Mouse (Mus musculus): Measurements from ENCODE around the gene Slc5a4a. TPM values are rescaled to one million over a fixed set of nuclear protein-coding genes. Genes with fewer than 3 reads are reported as not detected.
A peak's percentile ranks its signal among the peaks of the same experiment; 100 is the strongest.

The Slc5a4a gene
- polyA plus RNA-seq, 1 experiment from 2014 or later = not detected

DNA sequence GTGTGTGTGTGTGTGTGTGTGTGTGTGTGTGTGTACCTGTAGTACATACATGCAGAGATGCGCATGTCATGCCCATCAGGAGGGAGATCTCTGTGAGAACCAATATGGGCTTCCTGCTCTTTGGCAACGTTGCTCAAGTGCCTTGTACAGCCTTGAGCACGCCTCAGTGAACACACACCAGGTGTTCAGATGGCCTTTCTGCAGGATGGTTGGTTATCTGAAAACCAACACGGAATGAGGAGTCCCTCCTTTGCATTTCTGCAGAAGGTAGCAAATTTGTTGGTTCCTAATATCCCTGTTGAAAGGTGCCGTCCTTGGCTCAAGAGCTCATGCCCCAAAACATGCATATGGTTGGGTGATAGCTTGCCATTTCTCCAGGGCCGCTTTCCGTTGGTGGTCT lies 8.7 kb downstream of the Slc5a4a start:
- ATAC-seq (ENCODE audit: insufficient number of reproducible peaks, insufficient read depth, low FRiP score, low read depth) = no peak
- Histone ChIP-seq H3K4me2 (replicated peaks; ENCODE audit: low read depth, low read length) (no peak overlapping the region), H3K27me3 (ENCODE audit: control insufficient read depth, insufficient read depth, low read length) (no peaks in the 10 kb centered on the region), H3K9ac (replicated peaks; ENCODE audit: low read depth, low read length) (no peak overlapping the region), H3K27ac (ENCODE audit: low read length) (no peak overlapping the region), H3K4me3 (ENCODE audit: low read depth, low read length) (no peak overlapping the region), H3K4me1 (ENCODE audit: control insufficient read depth, insufficient read depth, low read length) (no peaks in the 10 kb centered on the region), H3K36me3 (ENCODE audit: control insufficient read depth, insufficient read depth, low read length) (no peaks in the 10 kb centered on the region), H3K9me3 (ENCODE audit: control insufficient read depth, low read depth, low read length) (no peaks in the 10 kb centered on the region)
- WGBS = 89% methylated on average over 7 of the region's 7 CpGs

DNA sequence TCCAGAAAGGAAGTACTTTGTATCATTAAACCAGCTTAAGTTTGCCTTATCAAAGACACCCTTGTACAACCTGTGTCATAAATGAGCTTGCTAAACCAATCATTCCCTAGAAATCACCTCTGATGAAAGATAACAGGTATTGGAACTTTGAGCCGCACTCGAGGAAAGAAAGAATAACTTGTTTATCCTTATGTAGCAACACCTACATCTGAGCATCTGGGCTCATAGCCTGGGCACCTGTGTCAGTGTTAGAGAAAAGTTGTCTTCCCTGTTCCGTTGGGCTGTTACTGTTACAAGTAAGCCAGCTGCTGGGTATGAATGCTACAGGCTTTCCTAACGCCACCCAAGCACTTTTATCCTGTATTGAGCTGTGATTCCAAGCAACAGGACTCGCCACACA lies 10.3 kb downstream of the Slc5a4a start:
- no peaks in the 10 kb centered on the region for H3K4me1 ChIP-seq (ENCODE audit: control insufficient read depth, insufficient read depth, low read length)
- ATAC-seq (ENCODE audit: insufficient number of reproducible peaks, insufficient read depth, low FRiP score, low read depth) = no peak
- WGBS = 79% methylated on average over 5 of the region's 5 CpGs
- H3K27me3 ChIP-seq (ENCODE audit: control insufficient read depth, insufficient read depth, low read length) = no peaks in the 10 kb centered on the region
- H3K9me3 ChIP-seq (ENCODE audit: control insufficient read depth, low read depth, low read length) = no peaks in the 10 kb centered on the region
- no peak overlapping the region for H3K9ac ChIP-seq (replicated peaks; ENCODE audit: low read depth, low read length)
- no peak overlapping the region for H3K27ac ChIP-seq (ENCODE audit: low read length)
- H3K36me3 ChIP-seq (ENCODE audit: control insufficient read depth, insufficient read depth, low read length) = no peaks in the 10 kb centered on the region
- no peak overlapping the region for H3K4me2 ChIP-seq (replicated peaks; ENCODE audit: low read depth, low read length)
- H3K4me3 ChIP-seq (ENCODE audit: low read depth, low read length) = no peak overlapping the region

DNA sequence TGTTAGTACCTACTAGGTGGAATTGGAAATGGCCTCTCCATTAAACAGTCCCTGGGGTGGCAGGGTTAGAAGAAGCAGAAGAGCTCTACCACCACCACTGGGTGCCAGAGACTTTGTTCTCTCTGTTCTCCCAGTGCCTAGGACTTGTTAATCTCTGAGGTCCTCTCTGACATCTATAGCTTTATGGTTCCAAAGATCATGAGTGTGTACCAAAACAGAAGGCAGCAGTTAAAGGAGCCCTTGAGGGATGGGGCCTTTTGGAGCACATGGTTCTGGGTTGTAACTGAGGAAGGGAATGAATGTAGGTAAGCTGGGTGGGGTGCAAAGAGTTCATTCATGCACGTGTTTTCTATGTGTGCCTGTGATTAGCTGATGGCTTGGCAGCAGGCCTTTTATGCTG lies 10.8 kb downstream of the Slc5a4a start:
- Histone ChIP-seq H3K9me3 (ENCODE audit: control insufficient read depth, low read depth, low read length) (no peaks in the 10 kb centered on the region), H3K36me3 (ENCODE audit: control insufficient read depth, insufficient read depth, low read length) (no peaks in the 10 kb centered on the region), H3K4me2 (replicated peaks; ENCODE audit: low read depth, low read length) (no peak overlapping the region), H3K4me1 (ENCODE audit: control insufficient read depth, insufficient read depth, low read length) (no peaks in the 10 kb centered on the region), H3K9ac (replicated peaks; ENCODE audit: low read depth, low read length) (no peak overlapping the region), H3K27me3 (ENCODE audit: control insufficient read depth, insufficient read depth, low read length) (no peaks in the 10 kb centered on the region), H3K4me3 (ENCODE audit: low read depth, low read length) (no peak overlapping the region), H3K27ac (ENCODE audit: low read length) (no peak overlapping the region)
- ATAC-seq (ENCODE audit: insufficient number of reproducible peaks, insufficient read depth, low FRiP score, low read depth) = no peak
- 25% methylated on average over 1 of the region's 1 CpGs for WGBS

DNA sequence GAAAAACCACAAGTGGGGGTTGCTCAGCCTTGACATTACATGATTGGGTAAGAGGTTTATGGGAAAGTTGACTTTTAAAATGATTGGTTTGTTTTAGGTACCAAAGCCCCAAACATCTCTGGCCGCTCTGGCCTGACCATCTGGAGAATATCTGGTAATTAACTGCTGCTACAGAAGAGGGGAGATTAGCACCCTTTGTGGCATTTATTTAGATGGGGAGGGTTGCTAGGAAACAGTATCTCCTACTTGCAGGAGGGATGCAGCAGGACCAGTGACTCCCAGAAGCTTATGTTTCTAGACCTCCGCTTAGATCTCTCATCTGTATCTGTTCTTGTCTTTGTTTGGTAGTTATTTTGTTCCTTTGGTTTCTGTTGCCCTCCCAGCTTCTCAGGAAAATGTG lies 27.6 kb downstream of the Slc5a4a start:
- H3K36me3 ChIP-seq (ENCODE audit: control insufficient read depth, insufficient read depth, low read length) = no peaks in the 10 kb centered on the region
- no peak overlapping the region for H3K9ac ChIP-seq (replicated peaks; ENCODE audit: low read depth, low read length)
- H3K27me3 ChIP-seq (ENCODE audit: control insufficient read depth, insufficient read depth, low read length) = no peaks in the 10 kb centered on the region
- no peak overlapping the region for H3K27ac ChIP-seq (ENCODE audit: low read length)
- no peak overlapping the region for H3K4me3 ChIP-seq (ENCODE audit: low read depth, low read length)
- 48% methylated on average over 2 of the region's 2 CpGs for WGBS
- ATAC-seq (ENCODE audit: insufficient number of reproducible peaks, insufficient read depth, low FRiP score, low read depth) = no peak
- H3K9me3 ChIP-seq (ENCODE audit: control insufficient read depth, low read depth, low read length) = no peaks in the 10 kb centered on the region
- H3K4me1 ChIP-seq (ENCODE audit: control insufficient read depth, insufficient read depth, low read length) = no peaks in the 10 kb centered on the region
- no peak overlapping the region for H3K4me2 ChIP-seq (replicated peaks; ENCODE audit: low read depth, low read length)

DNA sequence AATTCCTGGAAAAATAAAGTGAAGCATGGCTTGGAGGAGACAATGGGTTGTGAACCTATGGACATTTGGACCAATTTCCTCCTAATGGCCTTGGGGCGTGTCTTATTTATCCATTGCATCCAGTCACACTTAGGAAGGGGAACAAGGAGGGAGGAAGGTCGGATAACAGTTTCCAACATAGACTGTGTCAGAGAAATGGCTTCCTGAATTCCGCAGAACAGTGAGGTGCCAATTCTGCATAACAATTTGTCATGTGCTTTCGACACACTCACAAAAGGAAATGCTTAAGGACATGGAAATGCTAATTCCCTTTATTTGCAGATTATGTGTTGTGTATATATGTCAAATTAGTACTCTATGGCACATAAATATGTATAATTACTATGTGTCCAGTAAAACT lies 38.0 kb downstream of the Slc5a4a start:
- no peak overlapping the region for H3K27ac ChIP-seq (ENCODE audit: low read length)
- H3K9ac ChIP-seq (replicated peaks; ENCODE audit: low read depth, low read length) = no peak overlapping the region
- WGBS = 76% methylated on average over 4 of the region's 4 CpGs
- no peaks in the 10 kb centered on the region for H3K36me3 ChIP-seq (ENCODE audit: control insufficient read depth, insufficient read depth, low read length)
- H3K9me3 ChIP-seq (ENCODE audit: control insufficient read depth, low read depth, low read length) = no peaks in the 10 kb centered on the region
- no peaks in the 10 kb centered on the region for H3K27me3 ChIP-seq (ENCODE audit: control insufficient read depth, insufficient read depth, low read length)
- H3K4me1 ChIP-seq (ENCODE audit: control insufficient read depth, insufficient read depth, low read length) = no peaks in the 10 kb centered on the region
- no peak overlapping the region for H3K4me2 ChIP-seq (replicated peaks; ENCODE audit: low read depth, low read length)
- no peak overlapping the region for H3K4me3 ChIP-seq (ENCODE audit: low read depth, low read length)
- no peak for ATAC-seq (ENCODE audit: insufficient number of reproducible peaks, insufficient read depth, low FRiP score, low read depth)

DNA sequence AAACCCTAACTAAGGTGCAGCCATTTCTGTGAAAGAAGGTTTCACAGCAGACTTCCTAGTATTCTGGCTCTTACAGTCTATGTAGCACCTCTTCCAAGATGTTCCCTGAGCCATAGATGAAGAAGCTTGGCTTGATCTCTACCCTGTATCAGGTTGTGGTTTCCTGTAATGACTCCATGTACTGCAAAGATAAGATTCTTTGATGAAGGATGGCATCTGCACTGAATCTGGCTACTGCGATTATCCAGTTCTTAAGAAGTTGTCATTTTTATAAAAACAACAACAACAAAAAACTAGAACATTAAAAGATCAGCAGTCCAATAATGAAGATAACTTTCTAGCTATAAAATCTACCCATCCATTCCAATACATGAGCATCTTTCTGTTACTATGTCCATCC lies 40.8 kb downstream of the Slc5a4a start:
- no peaks in the 10 kb centered on the region for H3K4me1 ChIP-seq (ENCODE audit: control insufficient read depth, insufficient read depth, low read length)
- no peak overlapping the region for H3K9ac ChIP-seq (replicated peaks; ENCODE audit: low read depth, low read length)
- no peaks in the 10 kb centered on the region for H3K9me3 ChIP-seq (ENCODE audit: control insufficient read depth, low read depth, low read length)
- H3K27me3 ChIP-seq (ENCODE audit: control insufficient read depth, insufficient read depth, low read length) = no peaks in the 10 kb centered on the region
- no peak overlapping the region for H3K4me2 ChIP-seq (replicated peaks; ENCODE audit: low read depth, low read length)
- WGBS = 94% methylated on average over 1 of the region's 1 CpGs
- no peaks in the 10 kb centered on the region for H3K36me3 ChIP-seq (ENCODE audit: control insufficient read depth, insufficient read depth, low read length)
- H3K27ac ChIP-seq (ENCODE audit: low read length) = no peak overlapping the region
- H3K4me3 ChIP-seq (ENCODE audit: low read depth, low read length) = no peak overlapping the region
- ATAC-seq (ENCODE audit: insufficient number of reproducible peaks, insufficient read depth, low FRiP score, low read depth) = no peak

DNA sequence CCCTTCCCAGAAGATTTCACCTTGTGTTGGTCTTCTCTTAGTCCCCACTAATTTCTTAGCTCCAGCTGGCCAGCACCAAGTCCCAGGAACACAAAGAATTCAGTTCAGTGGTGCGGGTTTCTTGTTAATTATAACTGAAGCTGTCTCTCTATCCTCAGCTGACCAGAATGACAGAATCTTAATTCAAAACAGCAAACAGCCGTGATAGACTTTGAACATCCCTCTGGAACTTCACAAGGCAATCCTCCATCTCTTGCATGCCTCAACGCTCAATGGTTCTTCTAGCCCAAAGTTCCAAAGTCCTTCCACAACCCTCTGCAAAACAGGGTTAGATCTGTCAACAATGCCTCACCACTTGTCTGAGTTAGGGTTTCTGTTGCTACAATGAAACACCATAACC lies 54.2 kb downstream of the Slc5a4a start:
- H3K27ac ChIP-seq (ENCODE audit: low read length) = no peak overlapping the region
- no peak overlapping the region for H3K9ac ChIP-seq (replicated peaks; ENCODE audit: low read depth, low read length)
- ATAC-seq (ENCODE audit: insufficient number of reproducible peaks, insufficient read depth, low FRiP score, low read depth) = no peak
- H3K4me2 ChIP-seq (replicated peaks; ENCODE audit: low read depth, low read length) = no peak overlapping the region
- 84% methylated on average over 3 of the region's 3 CpGs for WGBS
- H3K4me1 ChIP-seq (ENCODE audit: control insufficient read depth, insufficient read depth, low read length) = no peaks in the 10 kb centered on the region
- H3K9me3 ChIP-seq (ENCODE audit: control insufficient read depth, low read depth, low read length) = no peaks in the 10 kb centered on the region
- H3K36me3 ChIP-seq (ENCODE audit: control insufficient read depth, insufficient read depth, low read length) = no peaks in the 10 kb centered on the region
- H3K4me3 ChIP-seq (ENCODE audit: low read depth, low read length) = no peak overlapping the region
- no peaks in the 10 kb centered on the region for H3K27me3 ChIP-seq (ENCODE audit: control insufficient read depth, insufficient read depth, low read length)

DNA sequence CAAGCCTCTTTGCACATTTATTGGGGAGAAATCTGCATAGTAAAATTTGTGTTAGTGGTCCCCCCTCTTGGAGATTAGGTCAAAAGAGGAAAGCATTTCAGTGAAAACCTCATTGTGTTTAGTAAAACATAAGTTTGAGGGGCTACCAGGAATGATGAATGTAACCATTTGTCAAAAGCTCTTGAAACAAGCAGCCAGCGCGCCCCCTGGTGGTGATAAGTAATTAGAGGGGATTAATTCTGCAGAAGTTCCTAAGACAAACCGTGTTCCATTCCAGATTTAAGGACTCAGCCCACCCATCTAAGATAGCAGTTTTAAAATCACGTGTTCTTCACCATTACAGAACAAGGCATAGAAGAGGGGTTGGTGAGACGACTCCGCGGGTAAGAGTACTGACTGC lies 54.7 kb downstream of the Slc5a4a start:
- no peak overlapping the region for H3K27ac ChIP-seq (ENCODE audit: low read length)
- no peak for ATAC-seq (ENCODE audit: insufficient number of reproducible peaks, insufficient read depth, low FRiP score, low read depth)
- no peak overlapping the region for H3K4me3 ChIP-seq (ENCODE audit: low read depth, low read length)
- 20% methylated on average over 7 of the region's 7 CpGs for WGBS
- H3K9ac ChIP-seq (replicated peaks; ENCODE audit: low read depth, low read length) = no peak overlapping the region
- H3K36me3 ChIP-seq (ENCODE audit: control insufficient read depth, insufficient read depth, low read length) = no peaks in the 10 kb centered on the region
- no peaks in the 10 kb centered on the region for H3K27me3 ChIP-seq (ENCODE audit: control insufficient read depth, insufficient read depth, low read length)
- H3K4me1 ChIP-seq (ENCODE audit: control insufficient read depth, insufficient read depth, low read length) = no peaks in the 10 kb centered on the region
- H3K9me3 ChIP-seq (ENCODE audit: control insufficient read depth, low read depth, low read length) = no peaks in the 10 kb centered on the region
- H3K4me2 ChIP-seq (replicated peaks; ENCODE audit: low read depth, low read length) = no peak overlapping the region

DNA sequence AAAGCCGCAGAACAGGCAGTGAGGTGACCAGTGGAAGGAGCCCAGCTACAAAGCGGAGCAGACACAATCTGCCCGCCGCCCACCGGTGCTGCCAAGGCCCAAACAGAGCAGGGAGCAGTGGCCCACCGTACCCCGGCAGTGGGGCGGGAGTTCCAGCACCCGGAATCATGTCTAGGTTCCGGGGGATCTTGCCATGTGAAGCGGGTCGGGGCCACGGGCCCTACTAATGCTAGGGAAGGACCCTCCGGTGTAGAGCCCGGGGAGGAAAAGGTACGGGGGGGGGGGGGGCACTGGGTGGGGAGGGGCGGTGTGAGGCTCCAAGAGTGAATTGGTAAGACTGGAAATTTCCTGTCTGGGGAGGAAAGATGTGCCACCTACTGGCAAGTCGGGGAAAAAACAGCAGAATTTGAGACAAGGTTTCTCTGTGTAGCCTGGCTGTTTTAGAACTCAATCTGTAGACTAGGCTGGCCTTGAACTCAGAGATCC lies 56.6 kb downstream of the Slc5a4a start:
- Histone ChIP-seq H3K36me3 (ENCODE audit: control insufficient read depth, insufficient read depth, low read length) (peaks cover 2% of the 10 kb centered on the region; the same call in 1 of the 2 replicates), H3K4me2 (replicated peaks; ENCODE audit: low read depth, low read length) (peak overlapping the region; percentile 46), H3K4me3 (ENCODE audit: low read depth, low read length) (peak overlapping the region; percentile 28; the same call in 1 of the 2 replicates), H3K27ac (ENCODE audit: low read length) (no peak overlapping the region), H3K9ac (replicated peaks; ENCODE audit: low read depth, low read length) (no peak overlapping the region; the same call in 1 of the 2 replicates), H3K27me3 (ENCODE audit: control insufficient read depth, insufficient read depth, low read length) (no peaks in the 10 kb centered on the region), H3K9me3 (ENCODE audit: control insufficient read depth, low read depth, low read length) (no peaks in the 10 kb centered on the region), H3K4me1 (ENCODE audit: control insufficient read depth, insufficient read depth, low read length) (no peaks in the 10 kb centered on the region)
- ATAC-seq (ENCODE audit: insufficient number of reproducible peaks, insufficient read depth, low FRiP score, low read depth) = 0 out of 2 replicates have a peak, but pooled peaks have one; percentile 44
- 17% methylated on average over 17 of the region's 18 CpGs for WGBS

Data from stomach, embryonic 14.5 days (tissue).